Mouse (Mus musculus): Measurements from ENCODE around the gene Zcchc13. TPM values are rescaled to one million over a fixed set of nuclear protein-coding genes. Genes with fewer than 3 reads are reported as not detected.
"Not testable (repeated sequence)": the region's sequence is repeated elsewhere in the genome, so short reads cannot be mapped to it uniquely, and the experiment has no call there.

The Zcchc13 gene
- polyA plus RNA-seq, 1 experiment from 2014 or later, result not detected

GRCm38 (mm10) chrX:103664445-103664844 is 34.1 kb downstream of the Zcchc13 start:
- not testable (repeated sequence) for H3K36me3 ChIP-seq (replicated peaks); H3K4me1 ChIP-seq; DNase-seq (ENCODE audit: extremely low spot score, low spot score); H3K9me3 ChIP-seq; H3K27ac ChIP-seq; H3K4me3 ChIP-seq
- peaks cover 82% of the 10 kb centered on the region for H3K27me3 ChIP-seq (ENCODE audit: poor library complexity, severe bottlenecking)
- WGBS, result 93% methylated on average over 10 of the region's 10 CpGs

- Histone ChIP-seq H3K9me3 (no peaks in the 10 kb centered on the region), H3K27me3 (ENCODE audit: poor library complexity, severe bottlenecking) (peaks cover 65% of the 10 kb centered on the region), H3K4me1 (no peaks in the 10 kb centered on the region), H3K36me3 (replicated peaks) (no peaks in the 10 kb centered on the region), H3K4me3 (no peak overlapping the region), H3K27ac (no peak overlapping the region)
- DNase-seq (ENCODE audit: extremely low spot score, low spot score), result no peak
Observed at GRCm38 (mm10) chrX:103670245-103670644, 39.9 kb downstream of the Zcchc13 start.

- Histone ChIP-seq H3K27ac (no peak overlapping the region), H3K27me3 (ENCODE audit: poor library complexity, severe bottlenecking) (peaks cover 60% of the 10 kb centered on the region), H3K9me3 (no peaks in the 10 kb centered on the region), H3K4me3 (no peak overlapping the region), H3K36me3 (replicated peaks) (no peaks in the 10 kb centered on the region), H3K4me1 (no peaks in the 10 kb centered on the region)
- no peak for DNase-seq (ENCODE audit: extremely low spot score, low spot score)
- 87% methylated on average over 3 of the region's 3 CpGs for WGBS
Observed at GRCm38 (mm10) chrX:103673761-103674160, 43.4 kb downstream of the Zcchc13 start.

GRCm38 (mm10) chrX:103674674-103675073 is 44.3 kb downstream of the Zcchc13 start:
- peaks cover 67% of the 10 kb centered on the region for H3K27me3 ChIP-seq (ENCODE audit: poor library complexity, severe bottlenecking)
- no peak overlapping the region for H3K4me3 ChIP-seq
- H3K9me3 ChIP-seq, result no peaks in the 10 kb centered on the region
- no peaks in the 10 kb centered on the region for H3K4me1 ChIP-seq
- DNase-seq (ENCODE audit: extremely low spot score, low spot score), result no peak
- no peak overlapping the region for H3K27ac ChIP-seq
- H3K36me3 ChIP-seq (replicated peaks), result no peaks in the 10 kb centered on the region
- 31% methylated on average over 2 of the region's 2 CpGs for WGBS

Other genes with a start within 250 kb of the Zcchc13 start
- 0.33 and 0.42 TPM in 2 replicates for gene Tsx, start 216.1 kb upstream of the Zcchc13 start, polyA plus RNA-seq (2016; fragmentation: Nextera tagmentation; extraction: Ambion mirVana)
- gene Gm26992, start 208.6 kb upstream of the Zcchc13 start, polyA plus RNA-seq (2016; fragmentation: Nextera tagmentation; extraction: Ambion mirVana), result not detected in 2 replicates
- 17.1 and 18.0 TPM in 2 replicates for gene Slc16a2, start 191.4 kb downstream of the Zcchc13 start, polyA plus RNA-seq (2016; fragmentation: Nextera tagmentation; extraction: Ambion mirVana)

Measured in forebrain, embryonic 10.5 days (tissue).